Mouse (Mus musculus) MEL (cell line): Measurements from ENCODE around the gene Gxylt1. TPM values are rescaled to one million over a fixed set of nuclear protein-coding genes. Genes with fewer than 3 reads are reported as not detected.
"Not testable (repeated sequence)": the region's sequence is repeated elsewhere in the genome, so short reads cannot be mapped to it uniquely, and the experiment has no call there.

Source experiments
- DNase-seq: peaks from one replicate; pipeline ENCODE4 v3.0.0; 2011; ENCODE audit warnings: low read depth, low spot score
- H3K27ac ChIP-seq: 2 replicates; pipeline ENCODE4 v1.5.1; 2012; ENCODE audit warnings: low read depth, mild to moderate bottlenecking, control low read depth, low read length, moderate library complexity; ENCODE audit not compliant: control insufficient read depth
- H3K27me3 ChIP-seq, 2 experiments: fragments of 150-350 bp in 1 of 2; sonication (generic) in 1 of 2; 2 replicates each; pipeline ENCODE4 v1.6.1; 2012; ENCODE audit warnings: low read length in 2 of 2, mild to moderate bottlenecking in 2 of 2, improper control_type of control experiment in 1 of 2, moderate library complexity in 1 of 2; ENCODE audit not compliant: insufficient read depth in 2 of 2, control insufficient read depth in 1 of 2
- H3K36me3 ChIP-seq, 2 experiments: 2 replicates each; pipeline ENCODE4 v1.6.1; 2012 to 2014; ENCODE audit warnings: low read length in 2 of 2, improper control_type of control experiment in 1 of 2, inconsistent platforms in 1 of 2, mild to moderate bottlenecking in 1 of 2; ENCODE audit not compliant: insufficient read depth in 2 of 2, control insufficient read depth in 1 of 2
- H3K4me1 ChIP-seq, 2 experiments: fragments of 150-350 bp in 1 of 2; sonication (generic) in 1 of 2; 2 replicates each; pipeline ENCODE4 v1.6.1; 2012; ENCODE audit warnings: low read length in 2 of 2, improper control_type of control experiment in 1 of 2, mild to moderate bottlenecking in 1 of 2; ENCODE audit not compliant: insufficient read depth in 2 of 2, control insufficient read depth in 1 of 2
- H3K4me3 ChIP-seq, 2 experiments: fragments of 150-350 bp in 1 of 2; sonication (generic) in 1 of 2; 2 replicates each; pipeline ENCODE4 v1.5.1; 2012; ENCODE audit warnings: low read depth in 2 of 2, low read length in 2 of 2, mild to moderate bottlenecking in 2 of 2, moderate library complexity in 2 of 2, control low read depth in 1 of 2, improper control_type of control experiment in 1 of 2; ENCODE audit not compliant: control insufficient read depth in 1 of 2, insufficient read depth in 1 of 2
- H3K79me2 ChIP-seq: 2 replicates; pipeline ENCODE4 v1.6.1; 2012; ENCODE audit warnings: mild to moderate bottlenecking, low read length, moderate library complexity; ENCODE audit not compliant: control insufficient read depth, poor library complexity, insufficient read depth
- H3K9ac ChIP-seq: 2 replicates; pipeline ENCODE4 v1.6.1; 2012; ENCODE audit warnings: low read depth, mild to moderate bottlenecking, control low read depth, low read length, moderate library complexity; ENCODE audit not compliant: control insufficient read depth, poor library complexity, severe bottlenecking
- H3K9me3 ChIP-seq: fragments of 150-350 bp; sonication (generic); replicated peaks from 2 replicates; pipeline ENCODE4 v1.6.1; 2012; ENCODE audit warnings: mild to moderate bottlenecking, low read length, improper control_type of control experiment, moderate library complexity; ENCODE audit not compliant: insufficient read depth
- EP300 ChIP-seq, 2 experiments: IDR thresholded peaks; 2 replicates each; pipeline ENCODE4 v1.6.1; 2011; ENCODE audit warnings: improper control_type of control experiment in 2 of 2, low read length in 2 of 2, low read depth in 1 of 2, mild to moderate bottlenecking in 1 of 2
- ETS1 ChIP-seq: IDR thresholded peaks from 2 replicates; pipeline ENCODE4 v1.6.1; 2012; ENCODE audit warnings: low read depth, mild to moderate bottlenecking, inconsistent platforms, low read length, improper control_type of control experiment, moderate library complexity
- GATA1 ChIP-seq: IDR thresholded peaks from 2 replicates; pipeline ENCODE4 v1.6.1; 2011; ENCODE audit warnings: low read depth, low read length, improper control_type of control experiment
- MAX ChIP-seq: IDR thresholded peaks from 2 replicates; pipeline ENCODE4 v1.6.1; 2011; ENCODE audit warnings: low read length, improper control_type of control experiment
- MAZ ChIP-seq: IDR thresholded peaks from 2 replicates; pipeline ENCODE4 v1.6.1; 2012; ENCODE audit warnings: low read depth, mild to moderate bottlenecking, inconsistent platforms, low read length, improper control_type of control experiment
- NRF1 ChIP-seq: IDR thresholded peaks from 2 replicates; pipeline ENCODE4 v1.6.1; 2014; ENCODE audit warnings: low read depth, mild to moderate bottlenecking, inconsistent platforms, low read length, improper control_type of control experiment, moderate library complexity; ENCODE audit not compliant: poor library complexity, insufficient read depth, severe bottlenecking
- POLR2AphosphoS2 ChIP-seq: IDR thresholded peaks from 2 replicates; pipeline ENCODE4 v1.6.1; 2011; ENCODE audit warnings: low read length, improper control_type of control experiment
- RAD21 ChIP-seq: IDR thresholded peaks from 2 replicates; pipeline ENCODE4 v1.6.1; 2011; ENCODE audit warnings: mild to moderate bottlenecking, low read depth, low read length, improper control_type of control experiment
- RCOR1 ChIP-seq: IDR thresholded peaks from 2 replicates; pipeline ENCODE4 v1.6.1; 2012; ENCODE audit warnings: low read depth, mild to moderate bottlenecking, inconsistent platforms, low read length, improper control_type of control experiment
- SIN3A ChIP-seq: IDR thresholded peaks from 2 replicates; pipeline ENCODE4 v1.6.1; 2012; ENCODE audit warnings: low read length, improper control_type of control experiment, inconsistent platforms
- SMC3 ChIP-seq: IDR thresholded peaks from 2 replicates; pipeline ENCODE4 v1.6.1; 2011; ENCODE audit warnings: low read depth, low read length, improper control_type of control experiment
- ZC3H11A ChIP-seq: IDR thresholded peaks from 2 replicates; pipeline ENCODE4 v1.6.1; 2012; ENCODE audit warnings: low read depth, mild to moderate bottlenecking, inconsistent platforms, low read length, improper control_type of control experiment
- ZMIZ1 ChIP-seq: IDR thresholded peaks from 2 replicates; pipeline ENCODE4 v1.6.1; 2012; ENCODE audit warnings: low read depth, mild to moderate bottlenecking, inconsistent platforms, low read length, improper control_type of control experiment, moderate library complexity
- ZNF384 ChIP-seq: IDR thresholded peaks from 2 replicates; pipeline ENCODE4 v1.6.1; 2012; ENCODE audit warnings: low read depth, mild to moderate bottlenecking, inconsistent platforms, low read length, improper control_type of control experiment
- polyA plus RNA-seq, 2 experiments: library from polyadenylated mRNA; stranded (reverse) in 1 of 2; unstranded in 1 of 2; fragments of >175 nt in 1 of 2; fragments of >200 nt in 1 of 2; gene quantifications; 2 replicates each; pipeline versions ENCODE4 v1.2.1 to v1.2.4; 2012; ENCODE audit warnings: low replicate concordance in 2 of 2, low read depth in 1 of 2; ENCODE audit not compliant: insufficient read length in 2 of 2, insufficient read depth in 1 of 2, missing spikeins in 1 of 2
- total RNA-seq: library from RNA; depleted of rRNA; stranded (reverse); fragments of 300-350 nt; gene quantifications from 2 replicates; pipeline ENCODE4 v1.2.3, GENCODE M21; 2012

The Gxylt1 gene
- total and polyA plus RNA-seq, 3 experiments: 5.3 to 48.9 (median 9.9) TPM

GRCm38 (mm10) chr15:93318781-93319180, 43.8 kb upstream of the Gxylt1 start:
- peak; percentile 50 for DNase-seq
- Histone ChIP-seq H3K9me3 (no peaks in the 10 kb centered on the region), H3K27me3 (no peaks in the 10 kb centered on the region), H3K9ac (no peak overlapping the region), H3K36me3 (peaks cover 4% of the 10 kb centered on the region in 2 experiments), H3K4me3 (no peak overlapping the region), H3K4me1 (peaks cover 2 to 4% of the 10 kb centered on the region in 2 experiments; a peak in 1 of 4 replicates), H3K27ac (no peak overlapping the region), H3K79me2 (peaks cover 14% of the 10 kb centered on the region)
- 0 out of 2 replicates have a peak, but pooled peaks have one; percentile 15 for TF ChIP-seq SIN3A
- no peak for TF ChIP-seq MAZ

- not testable (repeated sequence) for H3K4me1 ChIP-seq, H3K27ac ChIP-seq, H3K4me3 ChIP-seq, H3K9ac ChIP-seq, DNase-seq, H3K27me3 ChIP-seq, H3K36me3 ChIP-seq, H3K9me3 ChIP-seq
- peak; percentile 53 for TF ChIP-seq ZNF384
- H3K79me2 ChIP-seq: peaks cover 13% of the 10 kb centered on the region; the same call in 1 of the 2 replicates
These were observed 35.3 kb upstream of the Gxylt1 start for GRCm38 (mm10) chr15:93310304-93310703.

- Histone ChIP-seq H3K27me3 (no peaks in the 10 kb centered on the region), H3K79me2 (peaks cover 7% of the 10 kb centered on the region), H3K9me3 (no peaks in the 10 kb centered on the region), H3K27ac (peak overlapping the region; percentile 80), H3K36me3 (peaks cover 0 to 28% of the 10 kb centered on the region in 2 experiments; a peak in 2 of 4 replicates), H3K4me3 (no peak overlapping the region), H3K4me1 (peaks cover 7 to 30% of the 10 kb centered on the region in 2 experiments), H3K9ac (no peak overlapping the region)
- TF ChIP-seq GATA1: peak; percentile 77
- TF ChIP-seq SIN3A: peak; percentile 67
- no peak for TF ChIP-seq MAX
- no peak for TF ChIP-seq ZC3H11A
- no peak for TF ChIP-seq ZNF384
- no peak for TF ChIP-seq ZMIZ1
- TF ChIP-seq SMC3: no peak
- no peak for TF ChIP-seq NRF1
- peak; percentile 76 for TF ChIP-seq RCOR1
- TF ChIP-seq EP300 (IDR thresholded peaks at IDR 0.05; ENCODE audit: low read depth in 1 of 2, low read length in 2 of 2): peak; percentile 69 to 90; a peak in 3 of 4 replicates
- peak; percentile 64 for TF ChIP-seq ETS1
- TF ChIP-seq MAZ: no peak
- no peak for TF ChIP-seq POLR2AphosphoS2
- no peak for TF ChIP-seq RAD21
- peak; percentile 79 for DNase-seq
These were observed 23.2 kb upstream of the Gxylt1 start for GRCm38 (mm10) chr15:93298197-93298596.
